Mouse (Mus musculus) midbrain, embryonic 14.5 days (tissue): ENCODE data around the gene Dcaf4. TPM values are rescaled to one million over a fixed set of nuclear protein-coding genes. Genes with fewer than 3 reads are reported as not detected.

Experiments
- ATAC-seq: fragments of 200-750 bp; cut with Nextera tagmentation; 2 replicates; pipeline ENCODE4 v1.8.0; 2017; ENCODE audit warnings: moderate number of reproducible peaks, moderate library complexity; ENCODE audit not compliant: low FRiP score, low TSS enrichment
- DNase-seq: peaks from one replicate; pipeline ENCODE4 v3.0.0-alpha.2; 2015
- H3K27ac ChIP-seq: fragments of 300-500 bp; sonication (generic); replicated peaks from 2 replicates; pipeline ENCODE4 v1.5.1; 2014; ENCODE audit warnings: mild to moderate bottlenecking, low read depth, low read length, moderate library complexity
- H3K27me3 ChIP-seq: fragments of 300-500 bp; sonication (generic); 2 replicates; pipeline ENCODE4 v1.6.1; 2014; ENCODE audit warnings: low read length, control low read depth, mixed read lengths; ENCODE audit not compliant: control insufficient read depth, insufficient read depth
- H3K36me3 ChIP-seq: fragments of 300-500 bp; sonication (generic); 2 replicates; pipeline ENCODE4 v1.6.1; 2014; ENCODE audit warnings: low read length, control low read depth; ENCODE audit not compliant: control insufficient read depth, insufficient read depth
- H3K4me1 ChIP-seq: fragments of 300-500 bp; sonication (generic); 2 replicates; pipeline ENCODE4 v1.6.1; 2014; ENCODE audit warnings: mild to moderate bottlenecking, antibody characterized with exemption, low read length, control low read depth; ENCODE audit not compliant: control insufficient read depth, insufficient read depth
- H3K4me2 ChIP-seq: fragments of 300-500 bp; sonication (generic); 2 replicates; pipeline ENCODE4 v1.6.1; 2014; ENCODE audit warnings: mild to moderate bottlenecking, low read length, moderate library complexity
- H3K4me3 ChIP-seq: fragments of 300-500 bp; sonication (generic); replicated peaks from 2 replicates; pipeline ENCODE4 v1.5.1; 2014; ENCODE audit warnings: low read depth, low read length
- H3K9ac ChIP-seq: fragments of 300-500 bp; sonication (generic); replicated peaks from 2 replicates; pipeline ENCODE4 v1.6.1; 2014; ENCODE audit warnings: mild to moderate bottlenecking, low read length, moderate library complexity
- H3K9me3 ChIP-seq: fragments of 300-500 bp; sonication (generic); 2 replicates; pipeline ENCODE4 v1.6.1; 2016; ENCODE audit warnings: low read length, control low read depth, mixed read lengths; ENCODE audit not compliant: control insufficient read depth
- WGBS: fragments of 180-500 bp; shearing (Covaris S2); extraction: QIAGEN DNeasy Blood & Tissue Kit; methylation state at CpG from one replicate; pipeline ENCODE4 v1.1.7; 2014; 5-methylcytosine and 5-hydroxymethylcytosine counted together
- polyA plus RNA-seq: library from polyadenylated mRNA; unstranded; fragments of >200 nt; fragmentation: Nextera tagmentation; extraction: Ambion mirVana; gene quantifications from 2 replicates; pipeline ENCODE4 v1.2.1, GENCODE M21; 2014

Dcaf4 gene
- polyA plus RNA-seq, 1 experiment from 2014 or later = 41.4 TPM

DNA sequence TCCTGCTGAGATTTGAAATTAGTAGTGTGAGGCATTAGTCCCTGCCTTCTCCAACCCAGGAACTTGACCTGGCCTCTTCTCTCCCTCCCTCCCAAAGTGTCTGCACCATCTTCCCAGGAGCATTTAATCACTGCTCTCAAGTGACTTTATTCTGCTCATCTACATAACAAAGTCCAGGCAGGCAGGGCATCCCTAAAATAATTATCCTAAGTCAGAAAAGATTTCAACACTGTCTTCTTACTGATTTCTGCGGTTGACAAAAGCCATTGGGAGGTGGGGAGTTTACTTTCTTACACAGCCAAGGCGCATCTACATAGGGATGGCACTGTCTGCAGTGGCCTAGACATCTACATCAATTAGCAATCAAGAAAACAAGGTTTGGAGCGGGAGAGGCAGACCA, 49.6 kb downstream of the Dcaf4 start:
- Histone ChIP-seq H3K27ac (no peak overlapping the region), H3K4me1 (no peaks in the 10 kb centered on the region), H3K4me2 (no peak overlapping the region), H3K36me3 (peaks cover 86% of the 10 kb centered on the region), H3K27me3 (no peaks in the 10 kb centered on the region), H3K4me3 (no peak overlapping the region), H3K9me3 (no peaks in the 10 kb centered on the region), H3K9ac (no peak overlapping the region)
- WGBS = 80% methylated on average over 3 of the region's 3 CpGs
- DNase-seq = no peak
- no peak for ATAC-seq

DNA sequence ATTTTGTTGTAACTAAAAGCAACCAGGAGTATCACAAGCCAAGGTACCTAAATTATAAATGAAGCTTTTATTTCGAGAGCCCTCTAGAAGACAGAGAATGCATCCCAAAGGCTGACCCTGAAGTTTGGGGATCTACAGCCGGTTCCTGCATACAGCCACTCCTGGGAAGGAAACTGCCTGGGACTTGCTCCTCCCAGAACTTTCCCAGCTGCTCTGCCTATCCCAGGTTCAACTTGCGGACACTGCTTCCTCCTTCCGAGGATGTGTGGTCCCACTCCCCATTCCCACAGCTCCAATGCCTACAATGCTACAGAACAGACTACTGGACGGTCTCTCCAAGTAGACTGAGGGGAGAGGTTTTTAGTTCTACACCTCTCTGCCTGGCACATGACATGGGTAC, 52.5 kb downstream of the Dcaf4 start:
- no peak overlapping the region for H3K4me2 ChIP-seq
- H3K9ac ChIP-seq = no peak overlapping the region
- ATAC-seq = no peak
- no peak for DNase-seq
- H3K27ac ChIP-seq = no peak overlapping the region
- H3K4me3 ChIP-seq = no peak overlapping the region
- H3K4me1 ChIP-seq = no peaks in the 10 kb centered on the region
- WGBS = 94% methylated on average over 5 of the region's 5 CpGs
- H3K9me3 ChIP-seq = no peaks in the 10 kb centered on the region
- no peaks in the 10 kb centered on the region for H3K27me3 ChIP-seq
- H3K36me3 ChIP-seq = peaks cover 78% of the 10 kb centered on the region

DNA sequence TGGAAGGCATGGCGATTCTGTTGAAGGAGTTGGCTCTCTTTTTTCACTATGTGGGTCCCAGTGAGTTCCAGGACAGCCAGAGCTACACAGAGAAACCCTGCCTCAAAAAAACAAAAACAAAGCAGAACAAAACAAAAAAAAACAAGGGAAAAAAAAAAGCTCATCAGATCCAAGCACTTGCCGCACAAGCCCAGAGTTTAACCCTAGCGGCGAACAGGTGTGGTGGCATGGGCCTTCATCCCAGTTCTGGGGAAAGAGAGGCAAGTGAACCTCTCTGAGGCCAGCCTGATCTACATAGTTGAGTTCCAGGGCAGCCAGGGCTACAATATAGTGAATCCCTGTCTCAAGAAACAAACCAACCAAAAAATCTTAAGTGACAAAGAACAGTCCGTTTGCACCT, 57.2 kb downstream of the Dcaf4 start:
- H3K4me3 ChIP-seq = no peak overlapping the region
- no peak overlapping the region for H3K4me2 ChIP-seq
- DNase-seq (no peak), ATAC-seq (no peak)
- H3K4me1 ChIP-seq = no peaks in the 10 kb centered on the region
- peaks cover 55% of the 10 kb centered on the region for H3K36me3 ChIP-seq
- WGBS = 98% methylated on average over 5 of the region's 5 CpGs
- no peak overlapping the region for H3K9ac ChIP-seq
- no peaks in the 10 kb centered on the region for H3K27me3 ChIP-seq
- no peak overlapping the region for H3K27ac ChIP-seq
- H3K9me3 ChIP-seq = no peaks in the 10 kb centered on the region

DNA sequence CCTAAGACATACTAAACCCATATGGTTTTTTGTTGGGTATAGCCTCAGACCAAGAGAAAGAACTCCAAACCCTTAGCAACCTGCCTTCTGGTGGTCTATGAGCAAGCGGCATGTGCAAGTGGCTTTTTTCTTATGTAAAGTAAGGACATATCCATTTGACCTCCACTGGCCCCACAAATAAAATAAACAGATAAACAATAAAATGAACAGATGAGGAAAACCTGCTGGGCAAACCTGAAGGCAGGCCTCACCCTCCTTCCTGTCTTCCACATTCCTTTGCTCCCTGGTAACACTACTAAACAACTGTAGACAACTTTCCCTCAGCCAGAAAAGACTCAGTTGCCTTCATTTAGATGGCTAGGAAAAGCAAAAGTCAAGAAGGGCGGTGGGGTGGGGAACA, 58.1 kb downstream of the Dcaf4 start:
- H3K9ac ChIP-seq = no peak overlapping the region
- H3K4me2 ChIP-seq = no peak overlapping the region
- ATAC-seq (no peak), DNase-seq (no peak)
- no peak overlapping the region for H3K4me3 ChIP-seq
- H3K27me3 ChIP-seq = no peaks in the 10 kb centered on the region
- 88% methylated on average over 2 of the region's 2 CpGs for WGBS
- H3K9me3 ChIP-seq = no peaks in the 10 kb centered on the region
- peaks cover 49% of the 10 kb centered on the region for H3K36me3 ChIP-seq
- no peak overlapping the region for H3K27ac ChIP-seq
- H3K4me1 ChIP-seq = no peaks in the 10 kb centered on the region

DNA sequence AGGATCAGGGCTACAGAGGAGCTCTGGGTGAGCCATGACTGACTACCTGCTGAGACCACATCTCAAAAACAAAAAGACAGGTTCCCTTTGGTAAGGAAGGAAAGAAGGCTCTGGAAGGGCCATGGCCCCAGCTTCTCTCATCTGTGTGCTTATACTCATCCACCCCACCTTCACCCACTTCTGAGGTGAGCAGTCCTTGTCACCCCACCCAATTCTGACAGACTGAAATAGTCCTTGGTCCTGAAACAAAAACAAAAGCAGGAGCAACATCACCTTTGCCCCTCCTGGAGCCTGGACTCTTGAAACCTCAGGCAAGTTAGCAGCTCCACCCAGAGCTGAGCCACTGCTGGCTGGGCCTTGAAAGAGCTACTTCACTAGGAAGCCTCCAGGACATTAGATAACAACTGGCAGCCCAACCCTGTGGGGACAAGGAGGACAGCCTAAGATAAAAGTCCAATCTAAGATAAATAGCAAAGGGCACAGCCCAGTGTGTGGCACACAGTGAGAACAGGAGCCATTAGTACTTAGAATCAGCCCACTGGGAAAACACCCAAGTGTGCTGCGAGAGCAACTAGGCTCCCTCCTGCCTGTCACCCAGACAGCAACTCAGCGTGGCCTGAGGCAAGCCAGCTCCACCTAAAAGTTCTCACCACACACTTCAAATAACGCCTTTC, 58.8 kb downstream of the Dcaf4 start:
- ATAC-seq (no peak), DNase-seq (no peak)
- Histone ChIP-seq H3K27ac (no peak overlapping the region), H3K4me1 (no peaks in the 10 kb centered on the region), H3K4me3 (no peak overlapping the region), H3K9ac (0 out of 2 replicates have a peak overlapping the region, but pooled peaks have one; percentile 21), H3K27me3 (no peaks in the 10 kb centered on the region), H3K9me3 (no peaks in the 10 kb centered on the region), H3K36me3 (peaks cover 49% of the 10 kb centered on the region), H3K4me2 (no peak overlapping the region)
- 49% methylated on average over 3 of the region's 3 CpGs for WGBS

DNA sequence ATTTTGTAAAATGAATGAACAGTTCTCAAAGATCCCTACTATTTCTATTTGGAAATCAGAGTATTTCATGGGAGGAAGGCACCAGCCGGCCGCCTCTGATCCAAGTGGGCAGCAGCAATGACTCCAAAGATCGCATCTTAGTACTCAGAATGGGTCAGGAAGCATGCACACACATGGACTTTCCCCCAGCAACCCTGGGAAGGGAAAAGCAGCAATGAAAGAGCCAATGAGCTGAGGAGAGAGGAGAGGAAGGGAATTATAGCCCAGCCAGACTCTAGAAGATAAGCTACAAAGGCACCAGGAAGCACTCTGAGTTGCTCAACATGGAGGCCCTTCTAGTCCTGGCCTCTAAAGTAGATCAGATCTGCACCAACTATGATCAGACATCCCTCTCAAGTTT, 60.0 kb downstream of the Dcaf4 start:
- no peak overlapping the region for H3K4me3 ChIP-seq
- no peak overlapping the region for H3K4me2 ChIP-seq
- WGBS = 89% methylated on average over 3 of the region's 3 CpGs
- H3K4me1 ChIP-seq = no peaks in the 10 kb centered on the region
- no peak for ATAC-seq
- no peak overlapping the region for H3K9ac ChIP-seq
- no peaks in the 10 kb centered on the region for H3K9me3 ChIP-seq
- H3K27me3 ChIP-seq = no peaks in the 10 kb centered on the region
- no peak overlapping the region for H3K27ac ChIP-seq
- H3K36me3 ChIP-seq = peaks cover 44% of the 10 kb centered on the region
- DNase-seq = no peak

DNA sequence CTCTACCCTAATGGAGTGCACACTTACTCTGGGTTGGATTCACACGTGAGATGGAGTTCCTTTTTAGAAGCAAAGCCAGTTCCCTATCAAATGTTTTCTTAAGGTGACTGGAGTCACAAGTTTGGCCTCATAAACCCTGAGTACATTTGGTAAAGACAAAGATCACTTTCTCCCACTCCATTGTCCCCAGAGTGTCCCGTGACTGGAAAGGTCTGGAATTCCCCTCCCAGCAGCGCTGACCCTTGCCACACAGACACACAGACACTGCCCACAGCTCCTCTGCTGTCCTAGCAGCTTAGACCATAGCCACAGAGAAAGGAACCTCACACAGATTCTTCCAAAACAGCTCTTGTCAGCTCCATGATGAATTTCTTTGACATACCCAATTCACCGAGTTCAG, 61.8 kb downstream of the Dcaf4 start:
- Histone ChIP-seq H3K27me3 (no peaks in the 10 kb centered on the region), H3K36me3 (peaks cover 39% of the 10 kb centered on the region), H3K9ac (no peak overlapping the region), H3K4me3 (no peak overlapping the region), H3K27ac (no peak overlapping the region), H3K9me3 (no peaks in the 10 kb centered on the region), H3K4me1 (no peaks in the 10 kb centered on the region), H3K4me2 (no peak overlapping the region)
- WGBS = 73% methylated on average over 4 of the region's 4 CpGs
- ATAC-seq (no peak), DNase-seq (no peak)

DNA sequence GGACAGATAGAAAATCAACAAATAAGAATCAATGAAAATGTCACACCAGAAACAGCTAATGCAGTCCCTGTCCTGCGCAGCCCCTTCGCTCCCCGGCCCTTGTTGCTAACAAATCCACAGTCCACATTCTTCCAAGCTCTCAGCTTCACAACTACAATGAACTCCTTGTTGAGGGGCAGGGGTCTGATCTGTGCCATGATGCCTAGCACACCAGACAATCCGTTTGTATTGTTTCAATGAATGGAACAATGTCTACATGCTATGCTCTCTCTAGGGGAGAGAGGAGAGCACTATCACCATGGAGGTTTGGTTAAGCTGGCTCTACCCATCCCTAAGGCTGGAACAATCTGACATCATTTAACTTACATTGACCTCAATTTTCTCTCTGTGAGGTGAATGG, 62.5 kb downstream of the Dcaf4 start:
- DNase-seq (no peak), ATAC-seq (no peak)
- no peaks in the 10 kb centered on the region for H3K4me1 ChIP-seq
- no peak overlapping the region for H3K4me3 ChIP-seq
- H3K36me3 ChIP-seq = peaks cover 42% of the 10 kb centered on the region
- H3K9ac ChIP-seq = no peak overlapping the region
- no peak overlapping the region for H3K27ac ChIP-seq
- H3K9me3 ChIP-seq = no peaks in the 10 kb centered on the region
- WGBS = 79% methylated on average over 4 of the region's 4 CpGs
- H3K27me3 ChIP-seq = no peaks in the 10 kb centered on the region
- no peak overlapping the region for H3K4me2 ChIP-seq

DNA sequence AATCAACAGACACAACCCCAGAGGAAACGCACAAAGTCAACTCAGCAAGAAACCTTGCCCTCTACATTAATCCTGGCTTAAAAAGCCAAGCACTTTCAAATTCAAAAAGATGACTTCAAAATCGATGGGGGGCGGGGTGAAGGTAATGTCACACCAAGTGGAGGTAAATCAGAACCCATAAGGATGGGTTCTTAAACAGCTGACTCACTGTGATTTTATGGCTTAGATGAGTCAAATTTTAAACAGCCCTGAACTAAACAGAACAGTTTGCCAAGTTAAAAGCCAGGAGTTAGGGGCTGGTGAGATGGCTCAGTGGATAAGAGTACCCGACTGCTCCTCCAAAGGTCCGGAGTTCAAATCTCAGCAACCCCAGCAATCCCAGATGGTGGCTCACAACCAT, 66.4 kb downstream of the Dcaf4 start:
- WGBS = 91% methylated on average over 5 of the region's 5 CpGs
- Histone ChIP-seq H3K9ac (no peak overlapping the region), H3K27ac (no peak overlapping the region), H3K4me3 (no peak overlapping the region), H3K27me3 (no peaks in the 10 kb centered on the region), H3K4me2 (no peak overlapping the region), H3K36me3 (peaks cover 68% of the 10 kb centered on the region), H3K9me3 (no peaks in the 10 kb centered on the region), H3K4me1 (no peaks in the 10 kb centered on the region)
- DNase-seq (no peak), ATAC-seq (no peak)
